Mouse (Mus musculus) bone marrow, adult 2 months (tissue): ENCODE data around the gene Hsd17b13.

ENCODE experiments used
- CTCF ChIP-seq: fragments of 200-500 bp; IDR thresholded peaks from 2 replicates; pipeline ENCODE4 v1.5.1; 2011; ENCODE audit warnings: low read length, control low read depth; ENCODE audit not compliant: control insufficient read depth, insufficient read depth
- POLR2A ChIP-seq: fragments of 200-500 bp; IDR thresholded peaks from 2 replicates; pipeline ENCODE4 v1.6.1; 2011; ENCODE audit warnings: low read depth, mild to moderate bottlenecking, control low read depth, low read length, borderline replicate concordance; ENCODE audit not compliant: control insufficient read depth

GRCm38 (mm10) chr5:104023289-104024020 is 46.2 kb upstream of the Hsd17b13 start:
- TF ChIP-seq CTCF (no peak), POLR2A (no peak)
